Mouse (Mus musculus): ENCODE results near the gene Map3k14.

GRCm38 (mm10) chr11:103236903-103237302, 30.4 kb downstream of the Map3k14 start:
- TF ChIP-seq CTCF (conservative IDR thresholded peaks at IDR 0.05; ENCODE audit: insufficient read depth, insufficient read length, low read depth, low read length) (no peak), POLR2A (IDR thresholded peaks at IDR 0.05; ENCODE audit: low read depth, low read length) (no peak)

Data from kidney, adult 2 months (tissue).